Mouse (Mus musculus) midbrain, embryonic 13.5 days (tissue): Measurements from ENCODE around the gene Rragc. TPM values are rescaled to one million over a fixed set of nuclear protein-coding genes. Genes with fewer than 3 reads are reported as not detected.

Experiments
- polyA plus RNA-seq: library from polyadenylated mRNA; unstranded; fragments of >200 nt; fragmentation: Nextera tagmentation; extraction: Ambion mirVana; gene quantifications from 2 replicates; pipeline ENCODE4 v1.2.1, GENCODE M21; 2015

The Rragc gene
- polyA plus RNA-seq, 1 experiment from 2014 or later, result 45.5 TPM

Other genes with a start within 250 kb of the Rragc start
- 74.9 and 75.4 TPM in 2 replicates for gene Macf1, start 233.1 kb upstream of the Rragc start, polyA plus RNA-seq
- gene Ndufs5, start 199.2 kb upstream of the Rragc start, polyA plus RNA-seq, result 394 TPM in 2 replicates
- gene Akirin1, start 167.1 kb upstream of the Rragc start, polyA plus RNA-seq, result 91.2 and 93.4 TPM in 2 replicates
- 1.4 and 1.5 TPM in 2 replicates for gene Rhbdl2, start 129.6 kb upstream of the Rragc start, polyA plus RNA-seq
- 0.12 TPM in 1 of 2 replicates, not detected in the other for gene 4933427I04Rik, start 57.8 kb upstream of the Rragc start, polyA plus RNA-seq
- gene Mycbp, start 12.6 kb upstream of the Rragc start, polyA plus RNA-seq, result 44.2 and 49.4 TPM in 2 replicates
- gene 4930535I16Rik, start 576 bp downstream of the Rragc start, polyA plus RNA-seq, result not detected in 2 replicates